Mouse (Mus musculus) brain, embryonic 14.5 days (tissue): Measurements from ENCODE around the gene 1110059E24Rik.

Experiments used
- CTCF ChIP-seq: fragments of 200-500 bp; IDR thresholded peaks from 2 replicates; pipeline ENCODE4 v1.5.1; 2012; ENCODE audit warnings: inconsistent platforms, mild to moderate bottlenecking, moderate library complexity, borderline replicate concordance; ENCODE audit not compliant: insufficient read depth, insufficient read length; ENCODE audit errors: extremely low read depth
- POLR2A ChIP-seq: fragments of 200-500 bp; IDR thresholded peaks from 2 replicates; pipeline ENCODE4 v1.6.1; 2012; ENCODE audit warnings: mild to moderate bottlenecking, inconsistent platforms, borderline replicate concordance; ENCODE audit not compliant: poor library complexity, insufficient read depth, insufficient read length, severe bottlenecking; ENCODE audit errors: extremely low read depth

DNA sequence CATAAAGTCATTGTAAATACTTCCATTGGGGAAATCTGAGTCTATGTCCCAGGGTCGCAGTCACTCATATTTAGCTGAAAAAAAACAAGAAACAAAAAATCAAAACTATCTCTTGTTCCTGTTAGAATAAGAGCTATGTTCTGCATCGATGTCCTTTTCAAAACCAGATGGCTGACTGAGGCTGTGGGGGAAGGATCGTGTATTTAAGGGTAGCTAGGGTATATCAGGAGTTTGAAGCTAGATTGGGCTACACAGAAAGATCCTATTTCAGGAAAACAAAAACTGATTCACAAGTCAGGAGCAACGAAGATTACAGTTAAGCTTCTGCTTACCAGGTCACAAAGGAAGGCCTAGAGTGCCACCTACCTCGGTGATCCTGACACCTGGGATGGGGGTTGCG is 42.5 kb downstream of the 1110059E24Rik start:
- TF ChIP-seq CTCF (no peak), POLR2A (no peak)
